Mouse (Mus musculus) ES-Bruce4 (cell line): Measurements from ENCODE around the gene Mpnd.

Source experiments
- CTCF ChIP-seq: IDR thresholded peaks from one replicate; pipeline ENCODE4 v1.8.1; 2011; ENCODE audit warnings: low read depth, low read length
- EP300 ChIP-seq: IDR thresholded peaks from 2 replicates; pipeline ENCODE4 v1.6.1; 2011; ENCODE audit warnings: low read depth, low read length; ENCODE audit not compliant: insufficient read depth
- POLR2A ChIP-seq: IDR thresholded peaks from one replicate; pipeline ENCODE4 v1.8.1; 2011; ENCODE audit warnings: low read length; ENCODE audit not compliant: insufficient read depth

- no peak for TF ChIP-seq EP300
- no peak for TF ChIP-seq POLR2A
- no peak for TF ChIP-seq CTCF
Observed at GRCm38 (mm10) chr17:55967186-55967585, 38.3 kb upstream of the Mpnd start.
